Mouse (Mus musculus) kidney, adult 18-20 months (tissue): ENCODE results near the gene Ift122.
A peak's percentile ranks its signal among the peaks of the same experiment; 100 is the strongest.

Source experiments
- DNase-seq: peaks from one replicate; pipeline ENCODE4 v3.0.0; 2021

The Ift122 gene

GRCm38 (mm10) chr6:115927292-115928242 is 74.3 kb downstream of the Ift122 start:
- DNase-seq, result no peak

DNA sequence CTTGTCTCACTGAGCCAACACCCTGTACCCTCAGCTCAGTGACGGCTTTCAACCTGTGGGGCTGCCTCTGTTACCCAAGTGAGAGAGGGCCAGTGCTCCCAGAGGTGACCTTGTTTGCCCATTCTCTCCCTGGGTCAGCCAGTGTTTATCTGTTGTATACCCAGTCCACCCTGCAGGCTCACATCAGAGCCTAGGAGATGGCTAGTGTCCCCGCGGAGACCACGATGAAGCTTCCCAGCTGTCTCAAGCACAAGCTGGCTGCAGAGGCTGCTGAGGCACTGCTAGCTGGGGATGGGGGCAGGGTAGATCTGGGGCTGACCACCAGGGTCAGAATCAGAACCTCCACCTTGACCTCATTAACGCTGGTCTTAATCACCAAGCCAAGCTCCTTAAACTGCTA is 76.7 kb downstream of the Ift122 start:
- DNase-seq, result no peak

DNA sequence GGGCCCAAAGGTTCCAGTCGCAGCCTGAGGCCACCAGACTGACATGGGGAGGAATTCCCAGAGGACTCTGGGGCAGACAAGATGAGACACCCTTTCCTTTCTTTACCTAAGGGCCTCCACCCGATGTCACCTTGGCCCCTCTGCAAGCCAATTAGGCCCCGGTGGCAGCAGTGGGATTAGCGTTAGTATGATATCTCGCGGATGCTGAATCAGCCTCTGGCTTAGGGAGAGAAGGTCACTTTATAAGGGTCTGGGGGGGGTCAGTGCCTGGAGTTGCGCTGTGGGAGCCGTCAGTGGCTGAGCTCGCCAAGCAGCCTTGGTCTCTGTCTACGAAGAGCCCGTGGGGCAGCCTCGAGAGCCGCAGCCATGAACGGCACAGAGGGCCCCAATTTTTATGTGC is 78.4 kb downstream of the Ift122 start, which contains the start of gene Rho:
Rho (plus strand) TSS at position 110 of the 400 bp plus-strand sequence.
- no peak for DNase-seq

DNA sequence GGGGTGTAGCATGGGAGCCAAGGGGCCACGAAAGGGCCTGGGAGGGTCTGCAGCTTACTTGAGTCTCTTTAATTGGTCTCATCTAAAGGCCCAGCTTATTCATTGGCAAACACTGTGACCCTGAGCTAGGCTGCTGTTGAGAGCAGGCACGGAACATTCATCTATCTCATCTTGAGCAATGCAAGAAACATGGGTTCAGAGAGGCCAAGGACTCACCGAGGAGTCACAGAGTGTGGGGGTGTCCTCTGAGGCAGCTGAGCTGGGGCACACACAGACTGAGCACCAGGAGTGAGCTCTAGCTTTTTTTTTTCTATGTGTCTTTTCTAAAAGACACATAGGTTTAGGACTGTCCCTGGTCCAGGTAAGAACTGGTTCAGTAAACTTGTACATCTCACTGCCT is 79.1 kb downstream of the Ift122 start:
- no peak for DNase-seq

GRCm38 (mm10) chr6:115935544-115935943 is 82.3 kb downstream of the Ift122 start:
- no peak for DNase-seq

DNA sequence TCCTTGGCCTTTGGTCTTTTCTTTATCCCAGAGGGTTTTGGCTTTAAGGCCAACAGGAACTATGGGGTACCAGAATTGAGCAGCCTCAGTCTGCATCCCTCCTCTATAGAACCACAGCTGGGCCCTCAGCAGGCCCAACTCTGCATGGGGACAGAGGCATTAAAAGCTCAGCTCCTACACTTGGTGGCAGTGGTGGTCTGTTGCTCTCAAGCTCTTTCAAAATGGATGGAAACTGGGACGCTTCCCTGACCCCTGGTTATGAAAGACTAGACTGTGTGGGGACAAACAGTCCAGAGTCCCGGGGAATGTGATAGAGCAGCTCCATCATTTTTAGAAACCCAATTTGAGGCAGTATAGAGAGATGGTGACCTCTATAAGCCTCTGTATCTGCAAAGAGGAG is 84.7 kb downstream of the Ift122 start:
- no peak for DNase-seq

DNA sequence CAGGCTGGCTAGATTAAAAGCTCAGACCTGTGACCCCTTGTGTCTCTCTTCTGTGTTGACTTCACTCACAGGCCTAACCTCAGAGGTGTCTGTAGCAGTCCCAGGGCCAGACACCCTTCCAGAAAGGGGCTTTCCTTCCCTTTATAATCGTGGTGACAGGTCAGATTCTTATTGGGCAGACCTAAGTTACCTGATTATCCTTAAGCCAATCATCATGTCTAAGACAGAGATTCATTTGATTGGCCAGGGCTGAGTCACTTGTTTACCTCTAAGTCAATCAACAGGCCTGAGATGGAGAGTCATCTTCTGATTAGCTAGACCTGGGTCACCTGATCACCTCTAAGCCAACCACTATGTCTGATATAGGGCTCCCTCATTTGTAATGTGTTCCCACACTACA is 85.5 kb downstream of the Ift122 start:
- DNase-seq, result no peak

GRCm38 (mm10) chr6:115940603-115941002 is 87.3 kb downstream of the Ift122 start:
- DNase-seq, result no peak

DNA sequence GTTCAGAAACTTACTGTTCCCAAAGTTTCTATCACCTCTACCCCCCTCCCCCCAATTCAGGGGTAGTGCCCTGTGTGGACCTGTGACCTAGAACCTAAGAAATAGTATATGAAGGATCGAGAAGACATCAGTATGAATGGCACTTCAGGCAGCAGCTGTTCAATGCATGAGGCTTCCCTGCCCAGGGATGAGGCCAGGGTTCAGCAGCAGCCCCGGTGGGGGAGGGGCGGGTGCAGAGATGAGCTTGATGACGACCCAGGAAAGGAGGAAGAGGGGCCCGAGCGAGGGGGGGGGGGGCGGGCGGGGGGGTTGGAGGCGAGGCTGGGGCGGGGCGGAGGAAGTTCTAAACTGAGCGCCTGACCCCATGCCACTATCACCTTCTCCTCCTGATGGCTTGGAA is 87.9 kb downstream of the Ift122 start:
- DNase-seq, result no peak

DNA sequence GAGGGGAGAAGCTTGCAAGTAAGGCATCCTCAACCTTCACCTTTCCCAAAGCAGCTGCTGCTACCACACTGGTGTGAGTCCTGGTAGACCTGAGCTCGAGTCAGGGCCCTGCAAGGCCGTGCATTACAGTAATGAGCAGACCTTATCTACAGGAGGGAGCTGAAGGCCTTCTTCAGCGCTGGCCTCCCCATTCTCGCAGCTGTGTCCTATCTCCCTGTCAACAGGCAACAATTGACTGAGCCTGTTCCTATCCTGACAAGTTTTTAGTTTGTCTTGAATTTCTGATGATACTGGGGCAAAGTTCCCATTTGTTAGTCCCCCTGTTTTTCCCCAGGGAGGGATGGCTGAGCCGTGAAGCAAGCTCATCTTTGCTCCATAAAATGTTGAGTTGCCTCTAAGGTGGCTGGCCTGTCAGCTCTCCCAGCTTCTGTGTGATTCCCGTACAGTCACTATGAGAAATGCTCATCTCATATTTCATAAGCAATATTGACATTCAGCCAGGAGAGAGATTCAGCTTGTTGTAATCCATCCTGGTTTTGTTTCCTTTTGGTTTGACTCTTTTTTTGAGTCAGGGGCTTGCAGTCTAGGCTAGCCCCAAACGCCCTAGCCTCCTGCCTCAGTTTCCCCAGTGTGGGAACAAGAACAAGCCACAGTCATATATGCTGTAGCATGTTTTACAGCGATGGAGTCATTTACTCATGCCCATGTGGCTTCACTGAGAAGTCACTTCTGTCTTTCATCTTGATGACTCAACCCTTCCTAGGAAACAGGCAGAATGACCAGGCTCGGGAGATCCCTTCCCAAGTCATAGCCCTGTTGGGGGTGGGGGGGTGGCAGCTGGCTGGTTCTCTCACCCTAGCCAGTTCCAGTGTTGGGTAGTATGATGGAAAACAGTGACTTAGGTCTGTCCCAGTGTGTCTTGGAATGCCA is 90.5 kb downstream of the Ift122 start:
- no peak for DNase-seq

GRCm38 (mm10) chr6:115944638-115945037 is 91.4 kb downstream of the Ift122 start, which contains the start of gene H1foo:
TSS of gene H1foo (plus strand) at chr6:115944938.
- no peak for DNase-seq

GRCm38 (mm10) chr6:115945633-115946032 is 92.4 kb downstream of the Ift122 start:
- DNase-seq, result no peak

DNA sequence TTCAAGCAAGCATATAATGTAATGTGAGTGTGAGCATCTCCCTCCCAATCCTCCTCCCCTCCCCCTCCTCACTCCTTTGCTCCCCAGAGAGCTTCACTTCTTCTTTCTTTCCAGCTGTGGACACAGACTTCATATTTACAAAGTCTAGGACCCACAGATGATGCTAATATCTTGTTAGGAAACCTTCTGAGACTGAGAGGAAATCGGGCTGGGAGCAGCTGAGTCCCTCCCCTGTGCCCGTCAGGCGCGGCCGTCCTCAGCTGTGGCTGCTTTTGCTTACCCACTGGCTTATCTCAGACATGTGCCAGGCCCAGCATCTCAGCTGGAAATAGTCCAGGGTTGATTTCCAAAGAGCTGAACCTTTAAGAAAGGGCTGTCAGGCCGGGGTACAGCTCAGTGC is 93.1 kb downstream of the Ift122 start:
- no peak for DNase-seq

GRCm38 (mm10) chr6:115954506-115955074 is 101.3 kb downstream of the Ift122 start:
- no peak for DNase-seq

GRCm38 (mm10) chr6:115955169-115955568 is 101.9 kb downstream of the Ift122 start:
- DNase-seq, result no peak

DNA sequence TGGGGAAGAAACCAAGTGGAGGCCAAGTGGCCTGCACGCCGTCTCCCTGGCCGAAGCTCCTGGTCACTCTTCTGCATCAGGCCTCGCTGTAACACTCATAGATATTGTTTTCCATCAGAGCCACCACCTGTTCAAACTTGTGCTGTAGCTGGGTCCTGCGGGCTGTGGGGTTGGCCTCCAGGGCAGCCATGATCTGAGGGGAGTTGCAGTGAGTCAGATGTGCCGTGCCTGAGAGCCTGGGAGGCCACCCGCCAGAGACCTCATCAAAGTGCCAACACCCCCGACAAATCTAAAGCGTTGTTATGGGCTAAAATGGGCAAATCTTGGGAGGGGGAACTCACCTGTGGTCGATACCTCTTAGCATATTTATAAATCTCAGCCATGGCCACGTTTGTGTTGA is 102.4 kb downstream of the Ift122 start:
- DNase-seq, result no peak

DNA sequence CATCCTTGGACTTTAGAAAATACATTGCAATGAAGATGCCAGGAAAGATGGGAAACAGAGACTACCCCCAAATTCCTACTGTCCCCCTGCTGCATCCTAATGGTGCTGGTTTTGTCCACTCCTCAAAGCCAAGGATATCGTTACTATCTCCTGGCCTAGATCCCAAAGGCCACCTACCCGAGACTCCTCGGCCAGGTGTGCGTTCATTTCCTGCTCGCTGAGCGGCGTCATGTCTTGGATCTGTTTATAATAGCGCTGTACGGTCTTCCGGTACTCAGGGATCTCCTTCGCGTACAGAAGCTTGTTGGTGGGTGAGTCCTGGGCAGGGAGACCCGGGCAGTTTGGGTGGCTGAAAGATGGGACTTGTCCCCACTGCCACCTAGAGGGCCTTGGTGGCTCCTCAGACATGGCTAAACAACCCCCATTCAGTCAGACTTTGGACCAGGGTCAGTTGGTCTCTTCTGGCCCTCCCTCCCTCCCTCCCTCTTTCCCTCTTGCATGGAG is 103.2 kb downstream of the Ift122 start:
- DNase-seq, result no peak

GRCm38 (mm10) chr6:115956922-115957601 is 103.8 kb downstream of the Ift122 start:
- DNase-seq, result peak; percentile 50

- no peak for DNase-seq
Measured at GRCm38 (mm10) chr6:115957681-115958080, 104.4 kb downstream of the Ift122 start.

DNA sequence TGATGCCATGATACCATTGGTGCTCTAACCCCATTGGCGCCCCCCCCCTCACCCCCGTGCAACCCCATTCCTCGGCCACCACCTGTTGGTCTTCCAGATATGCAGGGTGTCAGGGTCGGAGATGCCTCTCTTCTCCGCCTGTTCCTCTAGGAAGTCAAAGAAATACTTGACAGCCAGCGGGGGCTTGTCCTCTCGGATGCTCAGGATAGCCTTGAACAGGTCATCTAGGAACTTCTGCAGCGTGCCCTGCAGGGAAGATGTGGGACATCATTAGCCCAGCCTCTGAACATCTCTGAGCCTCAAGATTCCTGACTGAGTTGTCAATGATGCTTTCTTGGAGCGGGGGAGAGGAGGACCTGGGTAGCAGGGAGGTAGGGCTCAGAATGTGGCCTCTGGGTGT is 105.2 kb downstream of the Ift122 start:
- no peak for DNase-seq

DNA sequence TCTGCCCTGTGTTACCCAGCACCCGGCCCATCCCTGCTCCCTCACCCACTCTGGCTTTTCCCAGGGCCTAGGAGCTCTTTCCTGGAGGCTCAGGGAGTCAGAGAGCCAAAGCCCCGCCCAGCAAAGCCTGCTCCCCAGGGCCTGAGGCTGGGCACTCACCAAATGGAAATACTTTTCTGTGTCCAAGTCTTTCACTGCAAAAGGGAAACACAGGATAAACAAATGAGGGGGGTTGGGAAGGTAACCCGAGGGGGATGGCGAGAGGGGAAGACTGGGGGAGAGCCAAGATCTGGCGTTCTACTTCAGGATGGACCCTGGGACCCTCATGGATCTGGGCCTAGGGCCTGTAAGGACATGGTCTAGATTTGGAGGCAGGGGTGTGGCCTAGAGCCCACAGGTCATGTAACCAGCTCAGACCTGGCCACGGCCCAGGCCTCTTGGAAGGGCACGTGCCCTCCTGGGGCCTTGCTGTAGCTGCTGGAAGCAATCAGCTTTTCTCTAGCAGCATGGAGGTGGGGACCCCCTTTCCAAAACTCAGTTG is 106.0 kb downstream of the Ift122 start:
- DNase-seq, result peak; percentile 86

DNA sequence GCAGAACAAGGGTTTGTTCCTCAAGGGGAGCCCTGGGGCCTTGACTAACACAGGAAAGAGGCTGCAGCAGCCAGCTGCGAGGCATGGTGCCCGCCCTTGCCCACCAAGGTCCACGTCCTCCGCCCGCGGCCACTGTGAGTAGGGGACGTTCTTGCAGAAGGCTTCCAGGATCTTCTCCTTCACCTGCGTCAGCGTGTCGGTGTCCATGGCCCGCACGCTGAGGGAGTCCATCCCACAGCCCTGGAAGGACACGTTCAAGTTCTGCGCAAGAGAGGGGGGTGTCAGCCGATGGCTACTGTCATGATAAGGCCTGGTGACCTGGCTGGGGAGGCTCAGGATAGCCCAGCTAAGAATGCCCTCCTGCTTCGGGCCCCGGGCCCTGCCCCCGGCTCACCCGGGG is 107.1 kb downstream of the Ift122 start:
- DNase-seq, result no peak
